Mouse (Mus musculus) cerebral cortex, adult 2 months (tissue): Measurements from ENCODE around the gene Rin2.

Source experiments
- WGBS: fragments of 180-500 bp; shearing (Covaris S2); methylation state at CpG from one replicate; pipeline ENCODE4 v1.1.7; 2018; 5-methylcytosine and 5-hydroxymethylcytosine counted together

The Rin2 gene

GRCm38 (mm10) chr2:145675142-145675755, at the start of gene Rin2:
Gene Rin2, plus strand, starts transcription at chr2:145675215.
- under 1% methylated on average over 33 of the region's 33 CpGs for WGBS

GRCm38 (mm10) chr2:145631123-145631798, 43.8 kb upstream of the Rin2 start:
- WGBS, result 76% methylated on average over 6 of the region's 6 CpGs

GRCm38 (mm10) chr2:145631799-145632174, 43.2 kb upstream of the Rin2 start:
- WGBS, result 61% methylated on average over 4 of the region's 4 CpGs

GRCm38 (mm10) chr2:145633811-145634210, 41.2 kb upstream of the Rin2 start:
- WGBS, result 53% methylated on average over 5 of the region's 5 CpGs

- WGBS, result 94% methylated on average over 21 of the region's 21 CpGs
Observed at GRCm38 (mm10) chr2:145640255-145640984, 34.6 kb upstream of the Rin2 start.

GRCm38 (mm10) chr2:145655373-145655960, 19.5 kb upstream of the Rin2 start:
- 47% methylated on average over 12 of the region's 12 CpGs for WGBS

- WGBS, result 63% methylated on average over 3 of the region's 3 CpGs
Observed at GRCm38 (mm10) chr2:145656121-145656520, 18.9 kb upstream of the Rin2 start.

GRCm38 (mm10) chr2:145656716-145657115, 18.3 kb upstream of the Rin2 start:
- 38% methylated on average over 1 of the region's 1 CpGs for WGBS

- WGBS, result 71% methylated on average over 7 of the region's 7 CpGs
Observed at GRCm38 (mm10) chr2:145661242-145661641, 13.8 kb upstream of the Rin2 start.

- 91% methylated on average over 7 of the region's 7 CpGs for WGBS
Observed at GRCm38 (mm10) chr2:145663899-145664298, 11.1 kb upstream of the Rin2 start.

- 100% methylated on average over 2 of the region's 2 CpGs for WGBS
Observed at GRCm38 (mm10) chr2:145664311-145664710, 10.7 kb upstream of the Rin2 start.

- 84% methylated on average over 4 of the region's 4 CpGs for WGBS
Observed at GRCm38 (mm10) chr2:145668135-145668534, 6.9 kb upstream of the Rin2 start.

GRCm38 (mm10) chr2:145670131-145670530, 4.9 kb upstream of the Rin2 start:
- WGBS, result 51% methylated on average over 4 of the region's 4 CpGs

- WGBS, result 5% methylated on average over 23 of the region's 23 CpGs
Observed at GRCm38 (mm10) chr2:145674496-145675141, 396 bp upstream of the Rin2 start.

GRCm38 (mm10) chr2:145675756-145676543, 935 bp downstream of the Rin2 start:
- WGBS, result 21% methylated on average over 27 of the region's 27 CpGs

- WGBS, result 74% methylated on average over 3 of the region's 3 CpGs
Observed at GRCm38 (mm10) chr2:145676544-145676925, 1.5 kb downstream of the Rin2 start.

GRCm38 (mm10) chr2:145676936-145677335, 1.9 kb downstream of the Rin2 start:
- WGBS, result 91% methylated on average over 2 of the region's 2 CpGs

GRCm38 (mm10) chr2:145680141-145680540, 5.1 kb downstream of the Rin2 start:
- WGBS, result 90% methylated on average over 2 of the region's 2 CpGs

GRCm38 (mm10) chr2:145680762-145681161, 5.7 kb downstream of the Rin2 start:
- 86% methylated on average over 9 of the region's 9 CpGs for WGBS

- WGBS, result 91% methylated on average over 4 of the region's 4 CpGs
Observed at GRCm38 (mm10) chr2:145681626-145682025, 6.6 kb downstream of the Rin2 start.

GRCm38 (mm10) chr2:145682924-145683323, 7.9 kb downstream of the Rin2 start:
- WGBS, result 75% methylated on average over 3 of the region's 3 CpGs
